Mouse (Mus musculus) ES-E14 (cell line): ENCODE measurements at regions not wholly inside any gene's neighbourhood (a gene's known extent, or its start where the extent isn't known, plus 50 kb on each side); places are given as distances from the start of the nearest gene placed in this dataset.

Source experiments
- CHD2 ChIP-seq: IDR thresholded peaks from 2 replicates; pipeline ENCODE4 v1.6.1; 2014; ENCODE audit warnings: mild to moderate bottlenecking, low read depth, low read length, inconsistent platforms
- HCFC1 ChIP-seq: IDR thresholded peaks from 2 replicates; pipeline ENCODE4 v1.6.1; 2012; ENCODE audit warnings: low read length, inconsistent platforms, borderline replicate concordance; ENCODE audit not compliant: insufficient read depth
- MAFK ChIP-seq: IDR thresholded peaks from 2 replicates; pipeline ENCODE4 v1.6.1; 2014; ENCODE audit warnings: mild to moderate bottlenecking, low read depth, low read length, inconsistent platforms; ENCODE audit not compliant: insufficient read depth
- ZC3H11A ChIP-seq: IDR thresholded peaks from 2 replicates; pipeline ENCODE4 v1.6.1; 2012; ENCODE audit warnings: low read depth, mild to moderate bottlenecking, inconsistent platforms, low read length, borderline replicate concordance
- ZNF384 ChIP-seq: IDR thresholded peaks from 2 replicates; pipeline ENCODE4 v1.6.1; 2012; ENCODE audit warnings: low read depth, low read length, inconsistent platforms

DNA sequence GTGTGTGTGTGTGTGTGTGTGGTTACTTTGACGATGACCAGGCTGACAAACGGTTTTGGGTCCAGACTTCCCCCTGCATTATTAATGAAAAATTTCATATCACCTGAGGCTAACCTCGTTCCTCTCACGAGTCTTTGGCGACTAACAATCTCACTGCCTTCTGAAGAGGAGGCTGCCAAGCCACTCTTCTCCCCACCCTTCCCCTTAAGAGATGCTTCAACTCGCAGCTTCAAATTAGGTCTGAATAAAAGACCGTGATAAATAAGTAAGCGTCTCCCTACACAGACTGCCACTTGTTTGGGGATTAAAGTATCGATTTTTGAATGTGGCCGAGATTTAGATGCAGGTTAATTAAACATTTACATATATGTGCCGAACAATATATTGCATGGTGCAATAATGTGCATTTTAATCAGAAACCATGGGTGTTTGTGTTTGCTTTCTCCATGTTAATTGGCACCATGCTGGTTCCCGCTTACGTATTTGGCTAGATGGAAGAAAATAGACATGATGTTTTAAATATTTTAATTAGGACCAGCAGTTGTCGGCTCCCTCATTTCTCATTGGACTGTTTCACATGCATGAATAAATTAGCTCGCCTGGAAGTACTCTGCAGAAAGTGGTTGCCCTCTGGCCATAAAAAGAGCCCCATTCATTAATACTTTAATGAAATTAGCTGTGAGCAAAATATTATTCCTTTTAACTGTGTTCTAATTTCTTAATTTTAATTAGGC lies 139.1 kb downstream of the Anxa2 start:
- TF ChIP-seq HCFC1 = no peak
- TF ChIP-seq ZNF384 = no peak
- TF ChIP-seq CHD2 = no peak
- TF ChIP-seq MAFK = no peak
- TF ChIP-seq ZC3H11A = no peak
